Mouse (Mus musculus): Measurements from ENCODE around the gene Nr2c1. TPM values are rescaled to one million over a fixed set of nuclear protein-coding genes. Genes with fewer than 3 reads are reported as not detected.

The Nr2c1 gene
- total RNA-seq, 4 experiments from 2014 or later: 5.5 to 5.9 (median 5.8) TPM

DNA sequence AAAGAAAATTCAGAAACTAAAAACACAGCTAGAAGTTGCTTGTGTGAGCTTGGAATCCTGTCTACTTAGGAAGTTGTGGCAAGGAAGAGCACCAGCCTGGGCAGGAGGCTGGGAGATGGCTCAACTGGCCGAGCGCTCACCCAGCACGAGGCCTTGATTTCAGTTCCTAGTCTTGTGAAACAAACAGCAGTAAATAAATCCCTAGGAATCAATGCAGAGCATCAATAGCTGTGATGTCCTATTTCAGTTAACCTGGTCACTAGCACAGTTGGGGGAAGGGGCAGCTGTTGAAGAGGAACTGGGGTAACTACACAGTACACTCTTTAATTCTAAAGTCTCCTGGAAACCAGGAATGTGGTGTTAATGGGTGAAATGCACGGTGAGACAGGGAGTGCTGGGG is 57.1 kb downstream of the Nr2c1 start:
- DNase-seq (ENCODE audit: low spot score in 2 of 2): no peak

GRCm38 (mm10) chr10:94210718-94211618 is 63.1 kb downstream of the Nr2c1 start:
- no peak for DNase-seq (ENCODE audit: low spot score in 2 of 2)

GRCm38 (mm10) chr10:94211725-94212124 is 63.9 kb downstream of the Nr2c1 start:
- no peak for DNase-seq (ENCODE audit: low spot score in 2 of 2)

GRCm38 (mm10) chr10:94225026-94225750 is 77.4 kb downstream of the Nr2c1 start:
- DNase-seq (ENCODE audit: low spot score in 2 of 2): no peak

DNA sequence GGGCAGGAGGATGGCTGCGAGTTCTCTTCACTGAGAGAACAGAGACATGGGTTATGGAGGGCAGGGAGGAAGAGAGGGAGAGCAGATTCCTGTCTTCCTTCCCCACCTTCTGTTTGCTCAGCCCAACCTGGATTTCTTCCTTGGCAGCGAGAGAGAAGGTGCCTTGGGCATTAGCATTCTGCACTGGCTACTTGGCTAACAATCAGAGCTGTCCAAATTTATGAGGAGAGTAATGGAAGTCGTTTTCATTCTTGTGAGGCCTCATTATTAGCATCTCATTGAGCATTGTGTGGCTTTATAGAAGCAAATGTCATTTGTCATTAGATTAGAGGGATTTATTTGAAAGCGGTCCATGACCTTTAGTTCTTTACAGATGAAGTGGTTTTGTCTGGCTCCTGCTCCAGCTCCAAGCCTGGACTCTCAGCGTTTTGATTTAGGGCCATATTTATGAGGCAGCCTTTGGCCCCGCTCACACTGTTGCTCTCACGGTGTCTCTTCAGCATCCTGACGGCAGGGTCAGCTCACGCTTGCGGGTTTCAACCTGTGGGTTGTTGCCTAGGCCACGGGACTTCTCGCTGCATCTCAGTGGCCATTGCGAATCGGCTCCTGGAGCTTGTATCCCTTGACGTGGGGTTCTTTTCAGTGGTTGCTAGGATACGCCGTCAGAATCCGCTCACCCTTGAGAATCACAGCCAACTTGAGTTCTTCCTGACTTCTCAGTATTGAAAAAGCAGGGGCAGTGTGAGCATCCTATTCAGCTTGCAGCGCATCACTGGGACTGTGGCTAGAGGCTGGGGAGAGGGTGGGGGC is 82.6 kb downstream of the Nr2c1 start:
- DNase-seq (ENCODE audit: low spot score in 2 of 2): no peak

DNA sequence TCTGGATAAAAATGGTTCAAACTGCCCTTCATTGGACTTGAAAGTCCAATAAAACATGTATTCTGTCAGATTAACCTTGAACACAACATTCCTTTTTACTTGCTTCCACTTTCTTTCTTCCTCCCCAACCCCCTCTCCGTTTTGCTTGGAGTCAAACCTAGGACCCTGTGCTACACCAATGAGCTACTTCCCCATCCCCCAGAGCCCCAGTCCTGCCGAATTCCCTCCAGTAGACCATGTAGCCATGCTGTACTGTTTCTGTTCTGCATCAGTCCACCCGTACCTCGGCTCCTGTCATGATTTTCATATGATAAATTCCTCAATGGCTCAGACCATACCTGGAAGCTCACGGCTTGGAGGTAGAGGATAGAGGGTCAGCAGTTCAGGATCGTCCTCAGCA is 83.2 kb downstream of the Nr2c1 start:
- DNase-seq (ENCODE audit: low spot score in 2 of 2): no peak

DNA sequence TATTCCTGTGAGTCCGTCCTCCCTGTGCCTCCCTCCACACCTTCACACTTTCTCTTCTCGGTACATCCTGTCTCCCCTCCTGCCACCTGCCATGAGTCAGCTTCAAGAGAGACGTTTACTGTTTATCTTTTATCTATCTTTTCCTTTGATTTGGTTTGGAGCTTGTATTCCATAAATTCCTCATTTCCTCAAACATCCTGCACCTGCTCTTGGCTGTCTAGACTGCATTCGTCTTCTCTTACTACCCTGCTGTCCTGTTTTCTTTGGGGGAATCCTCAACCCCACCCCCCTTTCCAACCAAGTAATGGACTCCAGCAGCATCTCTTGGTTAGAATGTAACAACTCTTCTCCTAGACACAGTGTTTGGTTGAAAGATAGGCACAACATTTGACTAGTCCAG is 87.4 kb downstream of the Nr2c1 start:
- DNase-seq (ENCODE audit: low spot score in 2 of 2): no peak

- DNase-seq (ENCODE audit: low spot score in 2 of 2): no peak
Measured at GRCm38 (mm10) chr10:94241346-94241745, 93.5 kb downstream of the Nr2c1 start.

Other genes starting within 250 kb of the Nr2c1 start
- 10 to 100 TPM; 55.6 to 63.1 (median 60.1) TPM for gene Vezt, start 112.2 kb upstream of the Nr2c1 start, total RNA-seq (2022)
- gene Fgd6, start 112.0 kb upstream of the Nr2c1 start, total RNA-seq (2022): 1 to 10 TPM; 2.6 to 3.2 (median 2.8) TPM
- gene Ndufa12, start 50.7 kb downstream of the Nr2c1 start, total RNA-seq (2022): 100 to 1,000 TPM; 480 to 576 (median 508) TPM
- gene Gm4792, start 150.7 kb downstream of the Nr2c1 start, total RNA-seq (2022): not detected
- 10 to 100 TPM; 17.4 to 22.5 (median 20.3) TPM for gene Tmcc3, start 163.9 kb downstream of the Nr2c1 start, total RNA-seq (2022)